Mouse (Mus musculus) thymus, adult 18-20 months (tissue): ENCODE results near the gene Vmn1r169.
"Not testable (repeated sequence)": the region's sequence is repeated elsewhere in the genome, so short reads cannot be mapped to it uniquely, and the experiment has no call there.

ENCODE experiments used
- DNase-seq, 2 experiments: peaks; one replicate each; pipeline ENCODE4 v3.0.0; 2022; ENCODE audit warnings: mixed read lengths in 2 of 2

Gene Vmn1r169

DNA sequence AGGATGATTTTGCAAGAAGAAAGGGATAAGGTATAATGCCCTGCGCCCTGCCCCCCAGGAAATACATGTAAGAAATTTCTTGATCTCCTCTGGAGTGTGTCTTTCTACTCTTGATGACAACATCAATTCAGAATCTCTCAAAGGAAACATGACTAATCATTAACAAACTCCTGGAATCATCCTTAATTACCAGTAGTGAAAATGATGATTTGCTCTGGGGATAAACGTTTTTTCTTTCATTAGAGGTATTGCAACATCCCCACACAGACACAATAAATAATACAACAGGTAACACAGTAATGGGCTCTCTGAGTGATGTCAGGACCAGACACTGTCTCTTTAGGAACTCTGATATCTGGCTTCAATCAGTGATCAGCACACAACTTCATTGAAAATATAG lies at the start of gene Vmn1r169:
TSS of gene Vmn1r169 (plus strand) at position 301 of the 400 bp plus-strand sequence.
- not testable (repeated sequence) for DNase-seq

DNA sequence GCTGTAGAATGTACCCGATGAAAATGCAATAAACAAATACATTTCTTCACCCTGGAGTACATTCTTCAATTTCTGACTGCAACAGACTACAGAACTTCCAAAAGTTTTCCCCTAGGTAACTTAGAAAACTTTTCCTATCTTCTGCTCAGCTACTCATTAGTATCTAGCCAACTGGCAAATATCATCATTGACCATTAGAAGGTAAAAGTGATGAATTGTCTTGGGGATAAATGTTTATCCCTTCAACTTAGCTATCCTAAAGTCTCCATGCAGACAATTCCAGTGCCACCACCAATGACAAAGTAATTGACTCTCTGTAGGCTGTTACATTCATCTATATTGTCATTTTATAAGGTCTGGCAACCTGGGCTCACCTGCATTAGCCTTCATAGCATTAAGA lies 35.9 kb upstream of the Vmn1r169 start, which contains the start of gene Vmn1r168:
TSS of gene Vmn1r168 (plus strand) at position 301 of the 400 bp plus-strand sequence.
- not testable (repeated sequence) for DNase-seq

DNA sequence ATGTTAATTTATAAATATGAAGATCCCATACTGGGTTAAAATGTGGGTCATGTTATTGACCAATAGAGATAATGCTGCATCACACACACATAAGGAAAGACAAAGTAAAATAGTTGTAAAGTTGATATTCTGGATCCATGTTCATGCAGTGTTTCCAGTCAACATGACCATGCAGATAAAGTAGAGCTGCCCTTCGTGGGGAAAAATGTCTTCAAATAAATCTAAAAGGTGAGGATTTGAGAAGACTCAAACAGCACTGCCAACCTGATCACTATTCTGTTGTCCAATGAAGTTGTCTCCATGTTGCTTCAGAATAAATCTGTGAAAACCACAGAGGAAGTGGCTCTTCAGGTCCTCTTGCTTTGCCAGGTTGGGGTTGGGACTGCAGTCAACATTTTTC lies 30.5 kb downstream of the Vmn1r169 start, which contains the start of gene Vmn1r170:
TSS of gene Vmn1r170 (plus strand) at position 301 of the 400 bp plus-strand sequence.
- not testable (repeated sequence) for DNase-seq
